Mouse (Mus musculus) E14TG2a.4 (cell line): ENCODE measurements around the gene Arfip1.

ENCODE experiments used
- H3K27me3 ChIP-seq: 2 replicates; pipeline ENCODE4 v1.6.1; 2014; ENCODE audit warnings: low read length, control low read depth; ENCODE audit not compliant: insufficient read depth
- H3K36me3 ChIP-seq: 2 replicates; pipeline ENCODE4 v1.6.1; 2014; ENCODE audit warnings: low read length, control low read depth; ENCODE audit not compliant: insufficient read depth
- H3K4me1 ChIP-seq: replicated peaks from 2 replicates; pipeline ENCODE4 v1.6.1; 2014; ENCODE audit warnings: low read depth, low read length, control low read depth
- H3K4me3 ChIP-seq: replicated peaks from 2 replicates; pipeline ENCODE4 v1.5.1; 2014; ENCODE audit warnings: mild to moderate bottlenecking, low read length
- H3K9me3 ChIP-seq: 2 replicates; pipeline ENCODE4 v1.6.1; 2014; ENCODE audit warnings: low read length, control low read depth
- CTCF ChIP-seq: conservative IDR thresholded peaks from 2 replicates; pipeline ENCODE4 v1.5.1; 2014; ENCODE audit warnings: low read length
- NANOG ChIP-seq: IDR thresholded peaks from 2 replicates; pipeline ENCODE4 v1.6.1; 2014; ENCODE audit warnings: borderline replicate concordance, low read length, mixed read lengths
- POU5F1 ChIP-seq: IDR thresholded peaks from 2 replicates; pipeline ENCODE4 v1.6.1; 2014; ENCODE audit warnings: low read length, borderline replicate concordance

Gene Arfip1

GRCm38 (mm10) chr3:84478896-84479292 lies 103.5 kb downstream of the Arfip1 start:
- Histone ChIP-seq H3K36me3 (no peaks in the 10 kb centered on the region), H3K4me1 (peaks cover 21% of the 10 kb centered on the region), H3K4me3 (peak overlapping the region; percentile 84), H3K9me3 (no peaks in the 10 kb centered on the region), H3K27me3 (peaks cover 91% of the 10 kb centered on the region)
- TF ChIP-seq POU5F1 (no peak), CTCF (no peak), NANOG (no peak)

GRCm38 (mm10) chr3:84478195-84478594 lies 104.2 kb downstream of the Arfip1 start:
- no peak for TF ChIP-seq CTCF
- TF ChIP-seq NANOG: no peak
- TF ChIP-seq POU5F1: no peak
- Histone ChIP-seq H3K4me1 (peaks cover 21% of the 10 kb centered on the region), H3K36me3 (no peaks in the 10 kb centered on the region), H3K27me3 (peaks cover 90% of the 10 kb centered on the region), H3K9me3 (peaks cover 6% of the 10 kb centered on the region), H3K4me3 (no peak overlapping the region)

- TF ChIP-seq CTCF (no peak), NANOG (no peak), POU5F1 (no peak)
- no peaks in the 10 kb centered on the region for H3K36me3 ChIP-seq
- H3K27me3 ChIP-seq: peaks cover 86% of the 10 kb centered on the region
Measured at GRCm38 (mm10) chr3:84477498-84477897, 104.9 kb downstream of the Arfip1 start.

GRCm38 (mm10) chr3:84474981-84475775 lies 107.2 kb downstream of the Arfip1 start:
- Histone ChIP-seq H3K36me3 (no peaks in the 10 kb centered on the region), H3K4me3 (no peak overlapping the region), H3K4me1 (peaks cover 11% of the 10 kb centered on the region; the same call in 1 of the 2 replicates), H3K27me3 (peaks cover 63% of the 10 kb centered on the region), H3K9me3 (peaks cover 8% of the 10 kb centered on the region)
- TF ChIP-seq NANOG: no peak
- TF ChIP-seq POU5F1: no peak
- TF ChIP-seq CTCF: no peak

More at GRCm38 (mm10) chr3:84477498-84477897, 104.9 kb downstream of the Arfip1 start:
- peaks cover 8% of the 10 kb centered on the region for H3K9me3 ChIP-seq
- no peak overlapping the region for H3K4me3 ChIP-seq
- H3K4me1 ChIP-seq: peaks cover 21% of the 10 kb centered on the region

- Histone ChIP-seq H3K27me3 (peaks cover 56% of the 10 kb centered on the region), H3K36me3 (no peaks in the 10 kb centered on the region), H3K4me3 (no peak overlapping the region), H3K9me3 (peaks cover 8% of the 10 kb centered on the region), H3K4me1 (peaks cover 8% of the 10 kb centered on the region; the same call in 1 of the 2 replicates)
- TF ChIP-seq POU5F1 (no peak), NANOG (no peak), CTCF (no peak)
Measured at GRCm38 (mm10) chr3:84474398-84474797, 108.0 kb downstream of the Arfip1 start.

- TF ChIP-seq POU5F1: no peak
- TF ChIP-seq CTCF: no peak
- no peak for TF ChIP-seq NANOG
- Histone ChIP-seq H3K27me3 (peaks cover 44% of the 10 kb centered on the region), H3K4me3 (no peak overlapping the region), H3K9me3 (peaks cover 8% of the 10 kb centered on the region), H3K36me3 (no peaks in the 10 kb centered on the region), H3K4me1 (no peaks in the 10 kb centered on the region)
Measured at GRCm38 (mm10) chr3:84472955-84473354, 109.5 kb downstream of the Arfip1 start.

- H3K27me3 ChIP-seq: peaks cover 39% of the 10 kb centered on the region
- no peak for TF ChIP-seq NANOG
- H3K36me3 ChIP-seq: no peaks in the 10 kb centered on the region
- no peak overlapping the region for H3K4me3 ChIP-seq
- peaks cover 8% of the 10 kb centered on the region for H3K9me3 ChIP-seq
- H3K4me1 ChIP-seq: no peaks in the 10 kb centered on the region
Measured at GRCm38 (mm10) chr3:84472527-84472926, 109.9 kb downstream of the Arfip1 start.

GRCm38 (mm10) chr3:84471146-84471545 lies 111.3 kb downstream of the Arfip1 start:
- Histone ChIP-seq H3K9me3 (peaks cover 8% of the 10 kb centered on the region), H3K27me3 (peaks cover 28% of the 10 kb centered on the region), H3K4me3 (no peak overlapping the region), H3K36me3 (no peaks in the 10 kb centered on the region), H3K4me1 (no peaks in the 10 kb centered on the region)
- no peak for TF ChIP-seq CTCF
- TF ChIP-seq POU5F1: no peak
- TF ChIP-seq NANOG: no peak
